Mouse (Mus musculus): ENCODE measurements around the gene Chrnd. TPM values are rescaled to one million over a fixed set of nuclear protein-coding genes. Genes with fewer than 3 reads are reported as not detected.

The Chrnd gene
- not detected for polyA plus RNA-seq (2014; fragmentation: Illumina TruSeq; extraction: RNeasy Lipid Tissue Mini Kit (QIAGEN cat#74804); ENCODE audit: low read depth, low replicate concordance)

DNA sequence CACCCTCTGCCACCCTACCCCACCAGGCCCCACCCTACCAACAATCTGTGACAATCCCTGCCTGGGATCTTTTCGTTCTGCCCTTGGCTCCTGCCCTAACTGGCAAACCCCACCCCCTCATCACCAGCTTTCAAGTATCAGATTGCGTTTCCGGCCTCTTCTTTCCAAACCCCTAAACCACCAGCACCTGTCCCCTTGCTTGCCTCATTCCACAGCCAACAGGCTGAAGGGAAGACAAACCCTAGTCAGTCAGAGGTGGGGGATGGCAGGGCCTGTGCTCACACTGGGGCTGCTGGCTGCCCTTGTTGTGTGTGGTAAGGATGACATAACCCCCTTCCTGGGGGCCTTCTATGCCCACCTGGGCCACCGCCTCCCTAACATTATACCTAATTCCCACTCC lies at the start of gene Chrnd:
TSS of gene Chrnd (plus strand) at position 179 of the 400 bp plus-strand sequence.

DNA sequence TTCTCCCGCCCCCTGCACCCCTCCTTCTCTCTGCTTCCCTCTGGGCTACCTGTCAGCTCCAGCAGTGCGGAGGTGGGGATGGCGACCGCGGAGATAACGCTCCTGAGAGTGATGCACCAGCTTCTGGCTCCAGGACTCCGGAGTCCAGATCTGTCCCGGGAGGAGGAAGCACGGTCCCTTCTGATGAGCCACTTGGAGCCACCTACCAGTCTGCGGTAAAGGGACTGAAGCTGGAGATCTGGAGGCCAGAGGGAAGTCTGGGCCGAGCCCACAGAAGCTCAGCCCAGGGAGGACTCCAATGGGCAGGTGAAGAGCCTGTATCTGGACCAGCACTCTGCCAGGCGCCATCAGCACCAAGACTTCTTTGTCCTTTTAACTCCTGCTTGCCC lies 34.2 kb upstream of the Chrnd start, which contains the start of gene Ecel1:
TSS of gene Ecel1 (minus strand) at position 323 of the 389 bp plus-strand sequence.

DNA sequence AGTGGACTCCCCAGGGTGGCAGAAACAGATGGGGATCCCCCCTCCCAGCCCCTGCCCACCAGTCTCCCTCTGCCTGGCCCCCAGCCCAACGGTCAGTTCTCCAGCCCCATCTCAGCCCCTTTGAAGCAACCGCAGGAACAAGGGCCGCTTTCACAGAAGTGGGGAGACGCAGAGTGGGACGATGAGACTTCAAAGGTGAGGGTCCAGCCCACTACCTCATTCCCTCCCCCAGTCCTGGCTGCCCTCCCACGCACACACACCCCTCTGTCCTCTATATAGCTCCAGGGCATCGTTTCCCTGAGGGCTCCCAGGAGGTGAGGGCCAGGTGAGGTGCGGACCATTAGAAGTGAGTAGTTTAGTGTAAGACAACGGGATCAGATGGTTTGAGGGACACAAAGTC lies 7.4 kb upstream of the Chrnd start, which contains the start of gene Prss56:
TSS of gene Prss56 (plus strand) at position 301 of the 400 bp plus-strand sequence.

DNA sequence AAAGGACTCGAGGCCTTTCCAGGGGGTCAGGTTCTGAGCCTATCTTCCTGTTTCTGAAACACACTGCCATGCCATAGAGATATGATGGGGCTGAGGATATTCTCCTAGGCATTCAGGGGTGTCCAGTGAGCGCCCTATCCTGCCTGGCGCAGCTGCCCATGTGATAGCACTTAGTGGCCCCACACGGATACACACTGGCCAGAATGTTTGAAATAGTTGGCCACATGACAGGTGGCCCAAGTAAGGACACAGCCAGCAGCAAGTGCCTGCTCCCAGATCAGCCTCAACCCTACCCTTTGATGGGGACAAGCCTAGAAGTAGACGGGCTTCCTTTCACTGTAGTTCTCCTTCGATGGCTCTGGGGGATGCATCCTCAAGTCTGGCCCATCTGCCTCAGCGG lies 14.1 kb downstream of the Chrnd start, which contains the start of gene Chrng:
TSS of gene Chrng (plus strand) at position 193 of the 400 bp plus-strand sequence.

DNA sequence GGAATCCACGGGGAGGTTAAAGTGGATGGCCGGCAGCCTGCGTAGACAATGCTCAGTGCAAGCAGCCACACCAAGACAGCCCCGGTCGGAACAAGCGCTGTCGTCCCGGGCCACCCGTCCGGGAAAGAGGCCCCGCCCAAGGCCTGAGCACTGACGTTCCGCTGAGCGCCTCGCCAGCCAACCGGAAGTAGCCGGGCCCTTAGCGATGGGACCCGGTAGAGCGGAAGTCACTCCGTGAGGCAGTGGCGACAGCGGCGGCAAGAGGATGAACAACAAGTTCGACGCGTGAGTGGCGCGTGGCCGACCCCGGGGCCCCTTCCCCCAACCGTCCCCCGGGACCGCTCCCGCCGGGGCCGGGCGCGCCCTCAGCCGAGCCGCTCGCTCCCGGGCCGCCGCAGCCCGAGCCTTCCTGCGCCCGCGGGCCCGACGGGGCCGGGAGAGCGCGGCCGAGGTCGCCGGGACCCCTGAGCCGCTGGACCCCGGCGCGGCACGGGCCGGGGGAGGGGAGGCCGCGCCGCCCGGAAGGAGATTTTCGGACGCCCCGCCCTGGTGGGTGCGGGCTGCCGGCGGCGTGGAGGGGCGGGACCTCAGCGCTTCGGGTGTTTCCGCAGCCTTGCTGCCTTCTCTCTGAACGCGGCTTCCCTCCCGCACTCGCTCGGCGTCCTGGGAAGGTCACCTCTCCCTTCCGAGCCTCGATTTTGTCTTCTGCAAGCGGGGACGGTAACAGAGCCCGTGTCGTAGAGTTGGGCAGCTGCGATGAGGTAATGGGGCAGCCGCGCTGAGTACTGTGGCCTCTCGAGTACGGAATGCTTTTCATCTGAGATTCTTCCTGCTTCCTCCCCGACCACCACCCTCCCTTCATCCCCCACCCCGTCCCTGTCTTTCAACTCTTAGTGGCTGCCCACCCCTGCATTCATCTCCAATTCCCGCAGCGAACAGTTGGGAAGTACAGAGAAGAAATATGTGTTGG lies 23.6 kb downstream of the Chrnd start, which contains the start of gene Eif4e2:
TSS of gene Eif4e2 (plus strand) at position 180 of the 970 bp plus-strand sequence.

Other genes starting within 250 kb of the Chrnd start
- gene Alppl2, start 100.7 kb upstream of the Chrnd start, polyA plus RNA-seq (2014; fragmentation: Illumina TruSeq; extraction: RNeasy Lipid Tissue Mini Kit (QIAGEN cat#74804); ENCODE audit: low read depth, low replicate concordance): not detected
- 0.31 TPM for gene Alpi, start 89.0 kb upstream of the Chrnd start, polyA plus RNA-seq (2014; fragmentation: Illumina TruSeq; extraction: RNeasy Lipid Tissue Mini Kit (QIAGEN cat#74804); ENCODE audit: low read depth, low replicate concordance)
- not detected for gene Akp3, start 65.6 kb upstream of the Chrnd start, polyA plus RNA-seq (2014; fragmentation: Illumina TruSeq; extraction: RNeasy Lipid Tissue Mini Kit (QIAGEN cat#74804); ENCODE audit: low read depth, low replicate concordance)
- 0.21 TPM for gene Ecel1, start 34.1 kb upstream of the Chrnd start, polyA plus RNA-seq (2014; fragmentation: Illumina TruSeq; extraction: RNeasy Lipid Tissue Mini Kit (QIAGEN cat#74804); ENCODE audit: low read depth, low replicate concordance)
- gene Prss56, start 7.3 kb upstream of the Chrnd start, polyA plus RNA-seq (2014; fragmentation: Illumina TruSeq; extraction: RNeasy Lipid Tissue Mini Kit (QIAGEN cat#74804); ENCODE audit: low read depth, low replicate concordance): not detected
- gene Chrng, start 14.1 kb downstream of the Chrnd start, polyA plus RNA-seq (2014; fragmentation: Illumina TruSeq; extraction: RNeasy Lipid Tissue Mini Kit (QIAGEN cat#74804); ENCODE audit: low read depth, low replicate concordance): not detected
- 43.8 TPM for gene Eif4e2, start 23.3 kb downstream of the Chrnd start, polyA plus RNA-seq (2014; fragmentation: Illumina TruSeq; extraction: RNeasy Lipid Tissue Mini Kit (QIAGEN cat#74804); ENCODE audit: low read depth, low replicate concordance)
- 4.1 TPM for gene Efhd1, start 73.8 kb downstream of the Chrnd start, polyA plus RNA-seq (2014; fragmentation: Illumina TruSeq; extraction: RNeasy Lipid Tissue Mini Kit (QIAGEN cat#74804); ENCODE audit: low read depth, low replicate concordance)
- 28.0 TPM for gene Gigyf2, start 136.4 kb downstream of the Chrnd start, polyA plus RNA-seq (2014; fragmentation: Illumina TruSeq; extraction: RNeasy Lipid Tissue Mini Kit (QIAGEN cat#74804); ENCODE audit: low read depth, low replicate concordance)
- not detected for gene Kcnj13, start 204.1 kb downstream of the Chrnd start, polyA plus RNA-seq (2014; fragmentation: Illumina TruSeq; extraction: RNeasy Lipid Tissue Mini Kit (QIAGEN cat#74804); ENCODE audit: low read depth, low replicate concordance)

Measured in heart, adult 10 weeks (tissue).